Mouse (Mus musculus) kidney, adult 2 months (tissue): ENCODE data around the gene Majin. TPM values are rescaled to one million over a fixed set of nuclear protein-coding genes. Genes with fewer than 3 reads are reported as not detected.

ENCODE experiments used
- DNase-seq: peaks from one replicate; pipeline ENCODE4 v3.0.0; 2021
- H3K27ac ChIP-seq: fragments of 200-500 bp; 2 replicates; pipeline ENCODE4 v1.5.1; 2012; ENCODE audit warnings: low read depth, low read length, control low read depth, inconsistent platforms; ENCODE audit not compliant: insufficient read depth
- H3K27me3 ChIP-seq: fragments of 200-500 bp; replicated peaks from 2 replicates; pipeline ENCODE4 v1.6.1; 2012; ENCODE audit warnings: mild to moderate bottlenecking, moderate library complexity, low read length, inconsistent platforms; ENCODE audit not compliant: control insufficient read depth, insufficient read depth
- H3K36me3 ChIP-seq: fragments of 200-500 bp; 2 replicates; pipeline ENCODE4 v1.6.1; 2012; ENCODE audit warnings: mild to moderate bottlenecking, moderate library complexity, low read length, inconsistent platforms; ENCODE audit not compliant: control insufficient read depth, insufficient read depth
- H3K4me1 ChIP-seq: fragments of 200-500 bp; 2 replicates; pipeline ENCODE4 v1.6.1; 2011; ENCODE audit warnings: low read length; ENCODE audit not compliant: control insufficient read depth, insufficient read depth
- H3K4me3 ChIP-seq: fragments of 200-500 bp; 2 replicates; pipeline ENCODE4 v1.5.1; 2011; ENCODE audit warnings: mild to moderate bottlenecking, low read depth, low read length, control low read depth; ENCODE audit not compliant: insufficient read depth
- CTCF ChIP-seq: fragments of 200-500 bp; conservative IDR thresholded peaks from 2 replicates; pipeline ENCODE4 v1.5.1; 2011; ENCODE audit warnings: low read depth, mild to moderate bottlenecking, control low read depth, low read length, moderate library complexity, mixed read lengths; ENCODE audit not compliant: insufficient read depth, insufficient read length
- POLR2A ChIP-seq: fragments of 200-500 bp; IDR thresholded peaks from one replicate; pipeline ENCODE4 v1.6.1; 2011; ENCODE audit warnings: low read depth, low read length, control low read depth
- WGBS: fragments of 180-500 bp; shearing (Covaris S2); methylation state at CpG from one replicate; pipeline ENCODE4 v1.1.7; 2018; 5-methylcytosine and 5-hydroxymethylcytosine counted together
- polyA plus RNA-seq: library from polyadenylated mRNA; depleted of rRNA; stranded (reverse); fragments of >200 nt; gene quantifications from 2 replicates; pipeline ENCODE4 v1.2.3, GENCODE M21; 2012

Majin gene
- polyA plus RNA-seq, 1 experiment: 0.28 TPM

DNA sequence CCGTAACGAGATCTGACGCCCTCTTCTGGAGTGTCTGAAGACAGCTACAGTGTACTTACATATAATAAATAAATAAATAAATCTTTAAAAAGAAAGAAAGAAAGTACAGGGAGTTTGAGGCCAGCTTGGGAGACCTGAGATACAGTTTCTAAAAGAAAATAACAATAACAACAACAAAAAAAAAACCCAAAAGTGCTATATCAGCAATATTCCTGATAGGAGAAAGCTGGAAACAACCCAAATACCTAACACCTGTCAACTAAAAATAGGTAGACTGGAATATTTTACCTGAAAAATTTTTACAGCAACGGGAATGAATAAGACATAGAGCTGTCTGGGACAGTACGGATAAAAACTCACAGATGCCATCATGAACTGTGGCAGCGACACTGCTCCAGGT is 5.4 kb upstream of the Majin start:
- 85% methylated on average over 6 of the region's 6 CpGs for WGBS

DNA sequence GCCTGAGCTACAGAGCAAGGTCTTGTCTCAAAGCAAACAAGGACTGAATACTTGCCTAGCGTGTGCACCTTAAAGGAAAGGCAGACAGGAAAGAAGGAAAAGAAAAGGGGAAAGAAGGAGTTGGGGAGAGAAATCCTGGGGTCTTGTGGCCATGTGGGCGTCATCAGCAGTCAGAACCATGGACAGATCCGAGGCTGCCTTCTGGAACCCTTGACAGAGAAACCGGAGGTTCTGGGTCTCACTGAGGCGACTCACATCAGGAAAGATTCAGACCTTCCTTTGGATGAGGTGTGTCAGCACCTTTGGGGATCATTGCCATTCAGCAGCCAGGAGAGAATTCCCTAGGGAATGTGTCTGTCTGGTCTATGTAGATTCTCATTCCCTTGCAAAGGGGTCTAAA is 2.6 kb upstream of the Majin start:
- H3K4me1 ChIP-seq: no peaks in the 10 kb centered on the region
- WGBS: 15% methylated on average over 5 of the region's 5 CpGs
- no peak overlapping the region for H3K27ac ChIP-seq
- DNase-seq: no peak
- TF ChIP-seq POLR2A (no peak), CTCF (no peak)
- no peaks in the 10 kb centered on the region for H3K36me3 ChIP-seq
- H3K4me3 ChIP-seq: no peak overlapping the region
- no peaks in the 10 kb centered on the region for H3K27me3 ChIP-seq

More for the DNA sequence above, 5.4 kb upstream of the Majin start:
- H3K4me1 ChIP-seq: no peaks in the 10 kb centered on the region
- no peak overlapping the region for H3K27ac ChIP-seq
- no peak overlapping the region for H3K4me3 ChIP-seq
- TF ChIP-seq POLR2A (no peak), CTCF (no peak)
- H3K36me3 ChIP-seq: no peaks in the 10 kb centered on the region
- DNase-seq: no peak
- H3K27me3 ChIP-seq: no peaks in the 10 kb centered on the region

DNA sequence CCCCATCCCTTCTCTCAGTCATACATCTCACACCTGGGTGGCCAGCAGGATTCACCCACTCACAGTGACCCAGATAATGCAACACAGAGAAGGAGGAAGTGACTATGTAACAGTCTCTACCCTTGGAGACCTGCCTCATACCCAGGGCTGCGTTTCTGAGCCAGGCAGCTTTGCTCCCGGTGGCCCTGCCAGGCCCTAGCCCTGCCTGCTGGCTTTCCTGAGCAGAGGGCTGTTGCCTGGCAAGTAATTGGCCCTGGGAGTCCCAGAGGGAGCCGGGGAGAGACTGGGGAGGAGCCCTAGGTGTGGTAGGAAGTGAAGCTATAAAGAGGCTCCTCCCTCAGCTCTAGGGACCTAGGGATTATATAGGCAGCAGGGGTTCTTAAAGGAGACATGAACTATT is 1.7 kb upstream of the Majin start:
- Histone ChIP-seq H3K27me3 (no peaks in the 10 kb centered on the region), H3K27ac (no peak overlapping the region), H3K4me3 (no peak overlapping the region), H3K36me3 (no peaks in the 10 kb centered on the region), H3K4me1 (no peaks in the 10 kb centered on the region)
- DNase-seq: no peak
- 11% methylated on average over 3 of the region's 3 CpGs for WGBS
- TF ChIP-seq CTCF (no peak), POLR2A (no peak)

DNA sequence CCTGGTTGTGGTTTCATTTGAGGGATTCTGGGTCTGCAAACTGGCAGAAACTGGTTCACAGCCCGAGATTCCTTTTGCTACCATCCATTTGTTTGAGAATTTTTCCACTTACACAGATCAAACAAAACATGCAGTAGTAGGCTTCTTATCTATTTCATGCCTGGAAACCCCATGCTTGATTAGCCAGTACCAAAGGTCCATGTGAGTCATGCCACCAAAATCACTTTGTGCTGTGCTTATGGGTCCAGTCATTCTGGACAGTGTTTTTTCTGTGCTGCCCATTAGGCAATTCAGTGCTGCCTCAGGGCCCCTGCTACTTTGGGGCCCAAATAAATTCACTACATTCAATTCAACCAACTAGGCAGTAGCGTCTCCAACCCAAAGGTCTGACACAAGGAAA is 20.1 kb downstream of the Majin start:
- TF ChIP-seq CTCF (no peak), POLR2A (no peak)
- WGBS: 80% methylated on average over 2 of the region's 2 CpGs

DNA sequence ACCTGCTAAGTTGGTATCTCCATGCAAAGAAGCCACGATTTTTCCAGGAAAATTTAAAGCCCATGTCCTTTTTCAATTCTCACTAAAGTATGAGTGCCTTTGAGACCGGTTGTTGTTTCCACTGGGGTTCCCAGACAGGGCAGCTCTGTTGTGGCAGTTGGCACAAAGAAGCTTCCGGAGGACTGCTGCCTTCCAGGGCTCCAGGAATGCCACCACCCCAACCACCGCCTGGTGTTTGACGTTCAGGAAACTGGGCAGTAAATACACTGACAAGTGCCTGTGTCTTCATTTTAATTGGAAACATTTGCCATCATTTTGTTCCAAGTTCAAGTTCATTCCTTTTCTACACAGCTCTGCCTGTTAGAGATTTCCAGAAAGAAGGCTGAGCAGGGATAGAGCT is 22.5 kb downstream of the Majin start:
- Histone ChIP-seq H3K4me1 (no peaks in the 10 kb centered on the region), H3K36me3 (no peaks in the 10 kb centered on the region), H3K27me3 (no peaks in the 10 kb centered on the region), H3K27ac (no peak overlapping the region), H3K4me3 (no peak overlapping the region)
- no peak for DNase-seq
- TF ChIP-seq POLR2A: no peak
- TF ChIP-seq CTCF: no peak
- WGBS: 69% methylated on average over 5 of the region's 5 CpGs

More for the DNA sequence above, 20.1 kb downstream of the Majin start:
- Histone ChIP-seq H3K27me3 (no peaks in the 10 kb centered on the region), H3K4me3 (no peak overlapping the region), H3K4me1 (no peaks in the 10 kb centered on the region), H3K27ac (no peak overlapping the region), H3K36me3 (no peaks in the 10 kb centered on the region)
- DNase-seq: no peak

DNA sequence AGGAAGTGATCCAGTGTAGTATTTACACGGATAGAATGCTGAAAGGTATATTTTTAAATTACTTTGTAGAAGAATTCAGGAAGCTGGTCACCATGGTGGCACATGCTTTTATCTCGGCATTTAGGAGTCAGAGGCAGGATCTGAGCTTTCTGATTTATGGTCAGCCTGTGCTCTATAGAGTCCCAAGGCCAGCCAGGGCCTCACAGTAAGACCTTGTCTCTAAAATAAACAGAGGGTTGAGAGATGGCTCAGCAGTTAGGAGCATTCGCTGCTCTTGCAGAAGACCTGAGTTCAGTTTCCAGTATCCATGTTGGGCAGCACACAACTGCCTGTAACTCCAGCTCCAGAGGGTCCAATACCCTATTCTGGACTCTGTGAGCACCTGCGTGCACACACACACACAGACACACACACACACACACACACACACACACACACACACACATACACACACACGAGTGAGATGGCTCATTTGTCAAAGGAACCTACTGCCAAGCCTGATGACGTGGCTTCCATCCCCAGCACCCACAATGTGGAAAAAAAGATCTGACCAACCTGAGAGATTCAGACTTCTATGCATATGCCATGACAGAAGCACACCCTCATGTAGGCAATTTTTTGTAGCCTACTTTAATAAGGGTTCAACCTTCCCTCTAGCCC is 32.0 kb downstream of the Majin start:
- no peak for DNase-seq
- H3K36me3 ChIP-seq: no peaks in the 10 kb centered on the region
- H3K27ac ChIP-seq: no peak overlapping the region
- WGBS: 53% methylated on average over 6 of the region's 6 CpGs
- H3K4me1 ChIP-seq: no peaks in the 10 kb centered on the region
- H3K27me3 ChIP-seq: no peaks in the 10 kb centered on the region
- TF ChIP-seq POLR2A (no peak), CTCF (no peak)
- no peak overlapping the region for H3K4me3 ChIP-seq

DNA sequence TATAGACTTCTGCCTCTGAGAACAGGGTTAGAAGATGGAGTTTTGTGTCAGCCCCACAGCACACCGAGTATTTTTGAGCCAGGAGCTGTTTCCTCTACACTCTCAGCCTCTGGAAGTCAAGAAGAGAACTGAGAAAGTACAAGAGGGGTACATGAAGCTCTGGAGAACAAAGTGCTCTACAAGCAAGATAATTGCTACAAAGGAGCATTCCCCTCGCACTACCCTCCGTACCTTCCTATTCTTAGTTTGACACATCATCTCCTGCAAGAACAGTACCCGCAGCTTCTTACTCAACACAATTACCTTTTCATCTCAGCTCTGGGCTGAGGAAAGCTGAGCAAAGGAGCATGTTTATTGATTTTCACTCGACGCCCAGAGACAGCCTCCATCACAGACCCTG is 34.4 kb downstream of the Majin start:
- WGBS: 75% methylated on average over 6 of the region's 6 CpGs
- no peaks in the 10 kb centered on the region for H3K4me1 ChIP-seq
- H3K27me3 ChIP-seq: no peaks in the 10 kb centered on the region
- H3K27ac ChIP-seq: no peak overlapping the region
- TF ChIP-seq CTCF: no peak
- TF ChIP-seq POLR2A: no peak
- DNase-seq: no peak
- no peak overlapping the region for H3K4me3 ChIP-seq
- H3K36me3 ChIP-seq: no peaks in the 10 kb centered on the region

DNA sequence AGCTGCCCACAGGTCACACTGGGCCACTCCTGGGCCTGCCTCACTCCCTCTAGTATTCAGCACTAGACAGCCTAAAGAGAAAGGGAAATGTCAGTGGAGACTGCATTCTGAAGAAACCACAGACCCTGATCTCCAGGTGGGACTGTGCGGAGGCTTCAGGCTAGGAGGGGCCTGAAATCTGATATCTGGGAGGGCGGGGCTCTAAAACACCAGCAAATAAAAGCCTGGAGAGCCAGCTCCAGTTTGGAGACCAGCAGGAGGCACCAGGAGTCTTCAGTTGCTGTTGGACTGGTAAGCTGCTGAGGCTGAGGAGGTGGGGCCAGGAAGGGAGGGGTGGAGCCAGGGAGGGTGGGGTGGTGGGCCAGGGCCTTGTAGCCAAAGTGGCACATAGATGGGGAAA is 41.9 kb downstream of the Majin start, which contains the start of gene Gpha2:
Gpha2 (plus strand) TSS at position 246 of the 400 bp plus-strand sequence.
- H3K36me3 ChIP-seq: no peaks in the 10 kb centered on the region
- no peak for TF ChIP-seq POLR2A
- no peak for TF ChIP-seq CTCF
- no peaks in the 10 kb centered on the region for H3K27me3 ChIP-seq
- no peaks in the 10 kb centered on the region for H3K4me1 ChIP-seq
- no peak within 1 kb of the TSS for H3K4me3 ChIP-seq
- WGBS: 60% methylated on average over 2 of the region's 2 CpGs
- no peak for DNase-seq
- no peak within 1 kb of the TSS for H3K27ac ChIP-seq
